Mouse (Mus musculus) bone marrow macrophage, adult 2 months (primary cell): Measurements from ENCODE around the gene Lcor.

Source experiments
- CTCF ChIP-seq: IDR thresholded peaks from 2 replicates; pipeline ENCODE4 v1.5.1; 2012; ENCODE audit warnings: low read depth, mild to moderate bottlenecking, low read length, moderate library complexity
- POLR2A ChIP-seq: IDR thresholded peaks from 2 replicates; pipeline ENCODE4 v1.6.1; 2012; ENCODE audit warnings: mild to moderate bottlenecking, low read depth, low read length, borderline replicate concordance

DNA sequence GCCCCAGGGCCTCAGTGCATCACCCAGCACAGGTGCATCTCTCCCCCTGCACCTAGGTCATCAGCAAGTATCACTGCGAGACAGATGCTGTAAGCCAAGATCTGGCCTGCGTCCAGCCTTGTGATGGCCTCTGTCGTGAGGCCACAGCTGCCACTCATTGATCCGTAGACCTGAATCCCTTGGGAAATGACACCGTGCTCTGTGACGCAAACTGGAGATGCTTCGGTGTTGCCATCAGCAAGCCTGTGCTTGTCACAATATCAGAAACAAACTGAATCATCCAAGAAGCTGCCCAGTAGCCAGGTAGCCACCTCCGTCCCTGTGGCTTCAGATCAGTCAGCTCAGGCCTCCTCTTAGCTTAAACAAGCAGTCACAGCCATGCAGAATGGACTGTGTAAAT, 107.2 kb downstream of the Lcor start:
- TF ChIP-seq CTCF (no peak), POLR2A (no peak)
